Mouse (Mus musculus): ENCODE data around the gene Abhd6.

The Abhd6 gene

DNA sequence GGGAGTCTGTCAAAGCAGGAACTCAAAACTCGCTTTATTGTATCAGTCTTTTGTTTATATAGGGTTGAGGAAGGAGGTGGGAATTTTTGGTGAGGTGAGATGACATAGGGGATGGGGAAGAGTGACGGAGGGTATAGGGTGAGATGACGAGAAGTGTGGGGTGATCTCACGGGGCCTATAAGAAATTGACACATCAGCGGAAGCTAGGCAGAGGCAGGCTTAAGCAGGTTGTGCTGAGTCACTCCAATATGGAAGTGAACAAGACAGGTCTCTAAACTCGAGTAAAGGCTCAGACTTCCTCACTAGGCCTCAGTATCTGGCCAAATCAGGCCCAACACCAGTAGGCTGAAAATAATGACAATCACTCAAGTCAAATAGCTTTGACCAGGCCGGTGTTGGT lies 57.2 kb downstream of the Abhd6 start:
- no peak for DNase-seq (ENCODE audit: low read depth, low spot score)

DNA sequence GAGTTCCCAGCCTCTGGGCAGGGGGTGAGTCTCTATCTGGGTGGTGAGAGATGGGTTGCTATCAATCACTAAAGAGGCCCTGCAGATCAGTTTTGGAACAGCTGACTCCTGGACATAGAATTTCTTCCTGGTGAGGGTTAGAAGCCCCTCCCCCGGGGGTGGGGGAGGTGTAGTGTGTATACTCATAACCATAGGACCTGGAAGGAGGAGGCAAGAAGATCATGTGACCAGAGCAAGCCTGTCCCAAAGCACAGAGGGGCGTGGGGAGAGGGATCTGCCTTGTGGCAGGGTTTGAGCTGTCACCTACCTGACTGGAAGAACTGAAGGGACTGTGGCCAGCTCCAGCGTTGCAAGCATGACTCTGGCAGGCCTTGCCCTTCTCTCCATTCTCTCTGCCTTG lies 59.4 kb downstream of the Abhd6 start:
- DNase-seq (ENCODE audit: low read depth, low spot score), result no peak

DNA sequence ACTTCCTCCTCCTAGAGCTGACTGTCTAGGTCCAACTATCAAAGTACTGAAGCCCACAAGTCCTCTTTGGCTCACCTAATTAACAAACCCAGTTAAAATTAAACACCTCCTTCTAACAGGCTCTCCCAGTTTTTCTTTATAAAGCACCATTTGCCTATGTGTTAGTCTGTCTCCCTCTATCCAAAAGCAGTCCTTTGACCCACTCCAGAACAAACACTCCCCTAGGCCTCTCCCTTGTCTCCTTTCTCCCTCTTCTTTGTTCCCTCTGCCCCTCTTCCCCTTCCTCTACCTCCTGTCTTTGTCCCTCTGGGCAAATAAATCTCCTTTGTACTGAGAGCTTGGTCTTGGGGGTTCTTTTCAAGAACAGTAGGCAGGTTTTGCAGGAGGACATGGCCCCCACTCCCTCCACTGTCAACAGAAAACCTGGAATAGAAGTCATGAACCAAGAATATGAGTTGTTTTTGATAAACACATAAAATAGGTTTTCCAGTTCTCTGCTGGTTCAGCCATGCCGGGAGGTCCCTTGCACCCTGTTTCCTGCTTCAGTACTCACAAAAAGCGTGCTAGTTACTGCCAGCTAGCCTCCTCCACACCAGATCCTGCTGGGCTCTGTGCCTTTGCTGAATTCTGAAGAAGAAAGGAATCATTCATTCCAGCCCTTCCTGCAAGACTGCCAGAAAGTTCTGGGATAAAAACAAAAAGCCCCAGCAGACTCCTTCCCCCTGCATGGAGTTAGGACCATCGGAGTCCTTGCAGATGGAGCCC lies 60.0 kb downstream of the Abhd6 start:
- DNase-seq (ENCODE audit: low read depth, low spot score), result no peak

DNA sequence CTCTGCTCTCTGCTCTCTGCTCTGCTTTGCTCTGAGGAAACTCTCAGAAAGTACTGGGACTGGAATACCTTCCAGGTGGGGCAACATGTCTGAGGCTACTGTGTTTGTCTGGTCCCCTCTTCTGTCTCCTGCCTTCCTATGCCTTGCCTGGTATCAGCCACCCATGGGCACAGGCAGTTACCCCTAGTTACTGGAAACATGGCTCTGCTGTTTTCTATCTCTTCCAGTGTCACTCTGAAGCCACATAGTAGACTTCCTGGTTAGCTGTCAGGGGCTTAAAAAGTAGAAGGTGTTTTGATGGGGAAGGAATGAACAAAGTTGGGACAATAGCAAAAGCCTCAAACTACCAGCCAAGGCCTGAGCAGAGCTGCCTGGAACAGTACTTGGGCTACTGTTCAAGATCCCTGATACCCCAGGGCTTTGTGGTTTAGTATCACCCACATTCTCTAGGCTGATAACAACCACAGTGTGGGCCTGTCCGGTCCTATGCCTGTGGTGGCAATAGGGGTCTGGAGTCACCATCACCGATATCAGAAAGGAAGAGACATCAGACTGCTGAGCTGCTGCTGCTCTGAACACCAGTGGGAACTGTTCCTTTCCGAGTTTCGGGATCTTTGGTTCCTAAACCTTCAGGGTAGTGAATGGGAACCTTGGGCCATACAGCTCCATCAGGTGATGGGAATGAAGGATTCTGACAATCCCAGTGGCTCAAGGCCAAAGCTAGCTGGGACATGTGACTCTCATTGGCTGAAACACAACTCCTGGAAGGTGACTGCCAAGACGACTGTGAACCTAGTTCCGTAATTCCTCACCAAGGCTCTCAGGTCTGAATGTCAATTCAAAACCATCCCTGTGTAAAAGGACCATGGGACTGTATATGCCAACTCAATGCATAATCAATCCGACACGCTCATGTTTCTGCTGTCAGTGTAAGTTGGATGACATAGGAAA lies 61.4 kb downstream of the Abhd6 start:
- no peak for DNase-seq (ENCODE audit: low read depth, low spot score)

DNA sequence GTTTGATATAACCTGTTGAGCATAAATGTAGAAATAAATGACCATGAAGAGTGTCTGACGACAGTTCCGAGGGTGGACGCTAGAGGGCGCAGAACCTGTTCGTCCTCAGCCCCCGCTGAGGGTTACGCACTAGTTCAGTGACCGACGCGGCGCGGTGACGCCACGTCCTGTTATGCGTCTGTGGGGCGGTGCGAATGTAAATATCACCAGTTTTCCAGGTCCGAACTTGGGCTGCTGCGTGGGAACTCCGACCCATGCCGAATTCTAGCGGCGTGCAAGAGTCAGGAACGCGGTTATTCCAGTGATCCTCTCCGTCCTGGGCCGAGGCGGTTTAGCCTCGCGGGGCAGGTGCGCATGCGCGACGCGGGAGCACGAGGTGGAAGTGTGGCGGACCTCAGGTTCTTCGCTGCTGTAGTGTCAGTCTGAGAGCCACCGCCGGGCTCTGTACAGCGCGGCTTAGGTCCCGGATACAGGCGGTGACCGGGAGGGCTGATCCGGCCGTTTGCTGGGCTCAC lies 77.5 kb downstream of the Abhd6 start, which contains the start of gene Rpp14:
TSS of gene Rpp14 (plus strand) at position 203 of the 515 bp plus-strand sequence.
- DNase-seq (ENCODE audit: low read depth, low spot score), result peak; percentile 98

DNA sequence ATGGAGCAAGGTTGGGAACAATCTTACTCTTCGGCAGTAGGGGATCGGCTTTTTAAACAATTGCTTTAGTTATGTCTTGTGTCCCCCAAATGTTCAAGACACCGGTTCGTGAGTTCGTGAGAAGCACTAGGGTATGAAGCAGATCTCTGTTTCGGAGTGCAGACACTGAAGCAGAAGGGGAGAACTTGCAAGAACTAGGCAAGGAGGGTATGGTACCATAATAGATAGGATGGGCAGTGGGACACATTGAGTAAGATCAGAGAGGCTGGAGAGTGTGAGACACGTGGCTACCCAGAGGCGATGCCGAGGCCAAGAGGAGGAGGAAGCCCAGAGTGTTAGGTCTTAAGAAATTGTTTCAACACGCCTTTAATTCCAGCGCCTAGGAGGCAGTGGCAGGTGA lies 78.0 kb downstream of the Abhd6 start:
- no peak for DNase-seq (ENCODE audit: low read depth, low spot score)

DNA sequence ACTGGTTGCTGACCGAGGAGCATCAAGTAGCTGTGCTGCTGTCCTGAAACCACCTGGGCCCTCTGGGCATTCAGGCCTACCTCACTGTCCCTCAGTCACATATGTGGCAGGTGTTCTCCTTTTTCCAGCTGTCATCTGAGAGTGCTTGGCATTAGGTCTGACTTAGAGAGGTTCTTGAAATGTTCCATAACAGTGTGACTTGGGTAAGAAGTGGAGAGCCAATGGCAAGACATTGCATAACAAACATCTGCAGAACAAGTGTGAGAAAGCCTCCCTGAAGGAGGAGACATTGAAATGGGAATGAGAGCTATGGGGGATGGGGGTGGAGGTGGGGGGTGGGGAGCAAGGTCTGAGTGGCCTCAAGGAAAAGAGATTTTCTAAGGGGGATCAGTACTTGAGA lies 80.2 kb downstream of the Abhd6 start:
- DNase-seq (ENCODE audit: low read depth, low spot score), result no peak

DNA sequence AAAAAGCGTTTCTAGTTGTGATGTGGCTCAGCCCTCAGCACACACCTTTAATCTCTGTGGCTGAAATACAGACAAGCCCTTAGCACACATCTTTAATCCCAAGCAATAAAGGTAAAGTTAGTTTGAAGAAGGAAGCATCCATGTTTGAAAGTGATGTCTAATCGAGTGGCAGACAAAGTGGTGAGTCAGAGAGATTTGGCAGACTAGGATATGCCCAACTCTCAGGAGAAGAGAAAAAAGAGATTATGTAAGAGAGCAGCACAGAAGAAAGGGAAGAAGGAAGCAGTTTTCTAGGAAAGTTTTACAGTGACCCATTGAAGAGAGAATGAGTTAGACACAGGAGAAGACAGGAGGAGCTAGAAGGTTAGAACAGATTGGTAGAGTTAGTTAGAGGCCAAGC lies 86.3 kb downstream of the Abhd6 start:
- DNase-seq (ENCODE audit: low read depth, low spot score), result no peak

DNA sequence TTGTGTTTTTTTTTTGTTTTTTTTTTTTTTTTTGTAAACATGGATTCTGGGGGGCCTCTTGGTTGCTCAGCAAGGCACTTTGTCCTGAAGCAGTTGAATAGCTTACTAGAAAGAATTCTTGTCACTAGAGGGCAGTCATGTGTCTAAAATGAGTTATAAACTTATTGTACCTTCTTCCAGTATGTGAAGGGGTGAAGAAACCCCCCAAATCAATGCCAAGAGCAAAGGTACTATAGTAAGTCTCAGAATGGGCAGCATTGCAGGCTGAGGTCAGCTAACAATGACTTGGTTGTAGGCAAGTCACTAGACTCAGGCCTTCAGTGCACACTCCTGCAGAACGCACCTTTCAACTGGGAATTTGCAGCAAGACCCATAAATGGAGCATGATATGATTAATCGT lies 89.9 kb downstream of the Abhd6 start:
- peak; percentile 66 for DNase-seq (ENCODE audit: low read depth, low spot score)

DNA sequence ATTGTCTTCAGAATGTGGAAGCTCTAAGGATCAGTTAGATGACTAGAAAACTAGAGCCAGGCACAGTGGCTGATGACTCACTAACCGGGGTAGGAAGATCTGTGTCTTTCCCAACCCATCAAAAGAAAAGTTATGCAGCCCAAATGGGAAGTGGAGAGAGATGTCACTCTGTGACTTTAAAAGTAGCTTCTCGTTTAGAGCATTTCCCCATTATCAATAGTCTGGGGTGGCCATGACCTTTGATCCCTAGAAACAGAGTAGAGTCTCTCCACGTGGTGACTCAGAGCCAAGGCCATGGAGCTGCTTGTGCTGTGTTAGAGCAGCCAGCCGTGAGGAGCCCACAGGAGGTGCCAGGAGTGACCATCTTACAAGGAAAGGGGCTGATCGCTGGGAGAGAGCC lies 90.7 kb downstream of the Abhd6 start:
- no peak for DNase-seq (ENCODE audit: low read depth, low spot score)

DNA sequence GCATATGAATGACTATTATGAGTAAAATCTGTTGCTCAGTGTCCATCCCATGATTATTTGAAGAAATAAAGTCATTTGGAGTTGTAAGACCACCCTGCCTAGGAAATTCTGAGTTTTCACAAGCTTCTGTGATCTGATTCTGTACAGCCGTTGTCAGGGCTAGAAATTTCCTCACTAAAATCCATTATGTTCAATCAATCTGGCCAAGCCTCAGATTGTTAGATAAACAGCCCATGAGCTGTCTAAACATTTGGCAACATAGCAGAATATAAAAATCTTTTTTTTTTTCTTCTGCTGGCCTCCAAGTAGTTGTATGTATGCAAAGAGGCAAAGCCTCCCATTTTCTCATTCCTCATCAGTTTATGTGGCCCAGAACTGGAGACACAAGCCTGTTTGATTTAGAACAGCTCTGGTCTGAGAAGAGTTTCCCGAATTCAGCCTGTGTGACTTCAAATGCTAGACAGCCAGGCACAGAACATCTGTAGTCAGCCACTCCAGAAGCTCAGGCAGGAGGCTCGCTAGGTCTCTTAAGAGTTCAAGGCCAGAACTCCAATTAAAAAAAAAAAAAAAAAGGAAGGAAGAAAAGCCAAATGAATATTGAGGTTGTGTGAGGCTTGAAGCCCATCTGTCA lies 92.3 kb downstream of the Abhd6 start:
- no peak for DNase-seq (ENCODE audit: low read depth, low spot score)

DNA sequence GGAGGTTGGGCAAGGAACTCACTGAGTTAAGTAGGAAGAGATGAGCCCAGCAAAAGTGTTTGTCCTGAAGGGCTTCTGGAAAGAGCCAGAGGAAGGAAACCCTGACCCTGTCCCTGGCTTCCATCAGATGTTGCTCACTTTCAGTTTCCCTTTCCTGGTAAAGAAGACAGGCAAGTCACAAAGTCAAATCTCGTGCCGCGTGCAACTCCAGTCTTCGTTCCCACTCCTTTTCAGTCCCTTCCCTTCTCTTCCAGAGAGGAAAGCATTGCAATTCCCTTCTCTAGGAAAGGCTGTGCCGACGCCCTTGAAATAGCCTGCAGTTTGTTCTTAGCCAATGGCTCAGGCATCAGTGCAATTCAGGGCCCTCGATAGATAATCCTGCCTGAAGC lies 92.9 kb downstream of the Abhd6 start:
- DNase-seq (ENCODE audit: low read depth, low spot score), result no peak

DNA sequence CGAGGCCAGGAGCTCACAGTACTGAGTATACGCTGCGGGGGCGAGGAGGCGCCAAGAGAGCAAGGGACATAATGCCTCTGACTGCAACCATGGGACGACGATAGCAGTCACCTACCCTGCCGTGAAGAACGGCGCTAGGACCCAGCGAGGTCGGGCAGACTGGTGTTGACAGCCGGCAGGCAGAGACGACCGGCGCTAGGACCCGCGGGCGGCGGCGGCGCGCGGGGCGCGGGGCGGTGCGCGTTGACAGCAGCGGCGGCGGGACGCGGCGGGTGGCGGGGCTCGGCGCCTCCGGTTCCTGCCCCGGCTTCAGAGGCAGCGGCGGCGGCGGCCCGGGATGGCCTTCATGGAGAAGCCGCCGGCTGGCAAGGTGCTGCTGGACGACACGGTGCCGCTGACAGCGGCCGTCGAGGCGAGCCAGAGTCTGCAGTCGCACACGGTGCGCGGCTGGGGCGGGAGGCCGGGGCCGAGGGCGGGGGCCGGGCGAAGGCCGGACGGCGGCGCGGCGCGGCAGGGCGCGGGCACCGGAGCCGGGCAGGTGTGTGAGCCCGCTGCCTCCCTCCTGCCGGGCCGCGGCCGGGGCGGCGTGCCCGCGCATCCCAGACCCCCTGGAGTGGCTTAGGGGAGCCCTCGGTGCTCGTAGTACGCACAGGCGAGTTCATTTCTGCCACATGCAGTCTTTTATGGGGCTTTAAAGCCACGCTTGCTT lies 95.4 kb downstream of the Abhd6 start, which contains the start of gene Pxk:
TSS of gene Pxk (plus strand) at position 234 of the 709 bp plus-strand sequence.
- peak; percentile 89 for DNase-seq (ENCODE audit: low read depth, low spot score)

DNA sequence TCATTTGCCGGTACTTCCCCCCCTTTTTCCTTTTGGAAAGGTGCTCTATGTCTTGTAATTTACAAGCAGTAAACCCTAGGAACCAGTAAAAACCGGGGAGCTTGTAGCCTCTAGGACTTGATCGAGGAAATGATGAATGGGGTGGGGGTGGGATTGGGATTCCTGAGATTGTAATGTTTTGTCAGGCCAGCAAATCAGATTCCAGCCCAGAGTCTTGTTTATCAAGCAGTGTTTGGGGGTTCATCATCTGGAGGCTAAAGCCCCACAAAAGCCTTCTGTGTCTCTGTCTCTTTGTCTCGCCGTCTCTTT lies 95.9 kb downstream of the Abhd6 start:
- no peak for DNase-seq (ENCODE audit: low read depth, low spot score)

DNA sequence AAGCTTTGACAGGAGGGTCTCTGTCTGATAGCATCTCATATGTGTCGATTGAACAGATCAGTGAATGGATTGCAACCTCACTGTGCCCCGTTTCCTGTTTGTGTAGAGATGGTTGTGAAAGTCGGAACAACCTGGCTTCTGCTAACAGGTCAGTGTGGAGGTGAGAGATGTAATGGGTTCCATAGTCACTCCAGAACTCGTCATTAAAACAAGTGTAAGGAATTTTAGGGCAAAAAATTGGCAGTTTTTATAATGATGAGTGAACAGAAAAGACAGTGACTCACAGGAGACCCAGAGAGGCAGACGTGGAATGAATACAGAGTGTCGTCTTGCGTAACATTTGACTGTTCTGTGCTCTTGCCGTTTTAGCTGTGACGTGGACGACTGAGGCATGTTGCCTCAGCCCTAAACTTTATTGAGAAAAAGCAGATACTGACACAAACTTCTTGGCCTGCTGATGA lies 96.9 kb downstream of the Abhd6 start:
- DNase-seq (ENCODE audit: low read depth, low spot score), result no peak

DNA sequence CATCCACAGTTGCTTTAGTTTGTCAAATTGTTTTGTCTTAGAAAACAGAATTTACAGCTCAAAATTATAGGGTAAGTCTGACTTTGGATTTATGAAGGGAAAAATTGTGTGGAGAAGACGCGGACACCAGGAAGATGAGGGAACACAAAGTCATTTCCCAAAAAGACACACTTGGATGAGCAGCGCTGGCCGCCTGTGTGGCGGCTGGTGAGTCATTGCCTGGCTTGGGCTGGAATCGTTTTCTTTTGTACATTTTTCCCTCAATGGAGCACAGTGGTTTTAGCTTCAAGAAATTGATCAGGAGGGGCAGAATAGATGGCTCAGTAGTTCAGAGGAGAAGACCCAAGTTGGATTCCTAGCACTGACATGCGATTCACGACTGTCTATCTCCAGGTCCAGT lies 99.2 kb downstream of the Abhd6 start:
- no peak for DNase-seq (ENCODE audit: low read depth, low spot score)

DNA sequence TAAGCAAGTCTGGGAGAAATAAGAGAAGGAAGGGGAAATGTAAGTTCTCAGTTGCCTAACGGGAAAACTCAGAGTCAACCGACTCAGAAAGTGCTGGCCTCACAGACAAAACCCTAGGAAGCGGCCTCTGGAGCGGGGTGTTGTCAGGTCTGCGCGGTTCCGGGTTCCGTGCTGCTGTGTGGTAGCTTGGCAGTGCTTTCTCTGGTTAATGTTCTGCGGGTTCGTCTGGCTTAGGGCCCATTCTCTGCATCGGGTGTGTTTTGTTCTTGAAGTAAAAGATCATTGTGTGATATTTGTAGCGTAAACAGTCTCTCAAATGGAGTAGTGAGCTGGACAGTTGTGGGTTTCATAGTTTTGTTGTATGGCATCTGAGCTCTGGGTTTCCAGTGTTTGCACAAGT lies 100.0 kb downstream of the Abhd6 start:
- DNase-seq (ENCODE audit: low read depth, low spot score), result no peak

Data from A20 (cell line).